Mouse (Mus musculus) cerebellum, adult 9-11 months (tissue): ENCODE measurements around the gene 4931408C20Rik.

Source experiments
- DNase-seq: peaks from one replicate; pipeline ENCODE4 v3.0.0; 2022

The 4931408C20Rik gene

GRCm38 (mm10) chr1:26686842-26687760 is at the start of gene 4931408C20Rik:
Gene 4931408C20Rik, minus strand, starts transcription at chr1:26687460.
- peak; percentile 8 for DNase-seq

- DNase-seq: no peak
Observed at GRCm38 (mm10) chr1:26687926-26688325, 666 bp upstream of the 4931408C20Rik start.

- DNase-seq: no peak
Observed at GRCm38 (mm10) chr1:26685952-26686693, 1.1 kb downstream of the 4931408C20Rik start.

- DNase-seq: no peak
Observed at GRCm38 (mm10) chr1:26685383-26685782, 1.9 kb downstream of the 4931408C20Rik start.

- DNase-seq: no peak
Observed at GRCm38 (mm10) chr1:26649704-26650388, 37.4 kb downstream of the 4931408C20Rik start.

- no peak for DNase-seq
Observed at GRCm38 (mm10) chr1:26636051-26636450, 51.2 kb downstream of the 4931408C20Rik start.
